Mouse (Mus musculus) lung, postnatal 10 days (tissue): ENCODE measurements around the gene Sec14l4.

Experiments used
- DNase-seq: peaks from one replicate; pipeline ENCODE4 v3.0.0; 2021

Gene Sec14l4

GRCm38 (mm10) chr11:4029343-4029742 is 1.9 kb upstream of the Sec14l4 start:
- no peak for DNase-seq

GRCm38 (mm10) chr11:4031961-4032360 is 699 bp downstream of the Sec14l4 start:
- DNase-seq = peak; percentile 27

- no peak for DNase-seq
Measured at GRCm38 (mm10) chr11:4033471-4033870, 2.2 kb downstream of the Sec14l4 start.

GRCm38 (mm10) chr11:4034169-4034568 is 2.9 kb downstream of the Sec14l4 start:
- DNase-seq = no peak

- DNase-seq = peak; percentile 45
Measured at GRCm38 (mm10) chr11:4035116-4035892, 4.0 kb downstream of the Sec14l4 start.

GRCm38 (mm10) chr11:4035916-4036315 is 4.7 kb downstream of the Sec14l4 start:
- peak; percentile 21 for DNase-seq

- DNase-seq = no peak
Measured at GRCm38 (mm10) chr11:4036365-4037084, 5.3 kb downstream of the Sec14l4 start.

GRCm38 (mm10) chr11:4039951-4040350 is 8.7 kb downstream of the Sec14l4 start:
- no peak for DNase-seq

GRCm38 (mm10) chr11:4041123-4041625 is 9.9 kb downstream of the Sec14l4 start:
- DNase-seq = no peak

GRCm38 (mm10) chr11:4043081-4043480 is 11.8 kb downstream of the Sec14l4 start:
- no peak for DNase-seq

GRCm38 (mm10) chr11:4046526-4046925 is 15.3 kb downstream of the Sec14l4 start:
- peak; percentile 63 for DNase-seq

GRCm38 (mm10) chr11:4047766-4048165 is 16.5 kb downstream of the Sec14l4 start:
- DNase-seq = no peak

- no peak for DNase-seq
Measured at GRCm38 (mm10) chr11:4048438-4048837, 17.2 kb downstream of the Sec14l4 start.

- DNase-seq = peak; percentile 81
Measured at GRCm38 (mm10) chr11:4053586-4053985, 22.3 kb downstream of the Sec14l4 start.

- peak; percentile 72 for DNase-seq
Measured at GRCm38 (mm10) chr11:4060866-4061575, 29.8 kb downstream of the Sec14l4 start.

GRCm38 (mm10) chr11:4062523-4062922 is 31.3 kb downstream of the Sec14l4 start:
- no peak for DNase-seq

GRCm38 (mm10) chr11:4062981-4063380 is 31.7 kb downstream of the Sec14l4 start:
- peak; percentile 67 for DNase-seq

- DNase-seq = peak; percentile 76
Measured at GRCm38 (mm10) chr11:4064627-4065122, 33.4 kb downstream of the Sec14l4 start, which contains the start of gene Sec14l3. Gene Sec14l3, plus strand, starts transcription at chr11:4064841.

- no peak for DNase-seq
Measured at GRCm38 (mm10) chr11:4069664-4070063, 38.4 kb downstream of the Sec14l4 start.

- DNase-seq = peak; percentile 62
Measured at GRCm38 (mm10) chr11:4076633-4077032, 45.4 kb downstream of the Sec14l4 start.

GRCm38 (mm10) chr11:4078267-4078933 is 47.1 kb downstream of the Sec14l4 start:
- DNase-seq = no peak

- DNase-seq = peak; percentile 75
Measured at GRCm38 (mm10) chr11:4080219-4080618, 49.0 kb downstream of the Sec14l4 start.
